Mouse (Mus musculus) urinary bladder, postnatal 25 days (tissue): ENCODE data around the gene Ppfibp1.

Experiments
- DNase-seq: peaks from one replicate; pipeline ENCODE4 v3.0.0; 2022; ENCODE audit warnings: low spot score

Ppfibp1 gene

GRCm38 (mm10) chr6:146995878-146996277 is 107.6 kb downstream of the Ppfibp1 start:
- no peak for DNase-seq

- no peak for DNase-seq
Observed at GRCm38 (mm10) chr6:146997006-146997405, 108.7 kb downstream of the Ppfibp1 start.

- DNase-seq: no peak
Observed at GRCm38 (mm10) chr6:146998710-146999109, 110.4 kb downstream of the Ppfibp1 start.

GRCm38 (mm10) chr6:146999302-146999701 is 111.0 kb downstream of the Ppfibp1 start:
- DNase-seq: no peak

- no peak for DNase-seq
Observed at GRCm38 (mm10) chr6:146999755-147000154, 111.5 kb downstream of the Ppfibp1 start.

- no peak for DNase-seq
Observed at GRCm38 (mm10) chr6:147008148-147008547, 119.9 kb downstream of the Ppfibp1 start.

- no peak for DNase-seq
Observed at GRCm38 (mm10) chr6:147010358-147010757, 122.1 kb downstream of the Ppfibp1 start.

GRCm38 (mm10) chr6:147010811-147011520 is 122.7 kb downstream of the Ppfibp1 start:
- no peak for DNase-seq

GRCm38 (mm10) chr6:147011555-147011954 is 123.3 kb downstream of the Ppfibp1 start:
- DNase-seq: no peak

- DNase-seq: no peak
Observed at GRCm38 (mm10) chr6:147011977-147012376, 123.7 kb downstream of the Ppfibp1 start.

GRCm38 (mm10) chr6:147013546-147013945 is 125.3 kb downstream of the Ppfibp1 start:
- no peak for DNase-seq

- no peak for DNase-seq
Observed at GRCm38 (mm10) chr6:147017906-147018305, 129.6 kb downstream of the Ppfibp1 start.

GRCm38 (mm10) chr6:147018364-147018763 is 130.1 kb downstream of the Ppfibp1 start:
- DNase-seq: no peak

GRCm38 (mm10) chr6:147021181-147021580 is 132.9 kb downstream of the Ppfibp1 start:
- no peak for DNase-seq

- no peak for DNase-seq
Observed at GRCm38 (mm10) chr6:147022375-147023132, 134.3 kb downstream of the Ppfibp1 start.

- DNase-seq: no peak
Observed at GRCm38 (mm10) chr6:147023133-147023395, 134.8 kb downstream of the Ppfibp1 start.

- no peak for DNase-seq
Observed at GRCm38 (mm10) chr6:147023568-147023967, 135.3 kb downstream of the Ppfibp1 start.

- DNase-seq: no peak
Observed at GRCm38 (mm10) chr6:147024761-147025160, 136.5 kb downstream of the Ppfibp1 start.

- DNase-seq: no peak
Observed at GRCm38 (mm10) chr6:147028396-147028795, 140.1 kb downstream of the Ppfibp1 start.

- no peak for DNase-seq
Observed at GRCm38 (mm10) chr6:147029591-147029990, 141.3 kb downstream of the Ppfibp1 start.

- no peak for DNase-seq
Observed at GRCm38 (mm10) chr6:147030096-147030885, 142.0 kb downstream of the Ppfibp1 start.

GRCm38 (mm10) chr6:147032303-147032925 is 144.1 kb downstream of the Ppfibp1 start, which contains the start of gene Rep15:
TSS of gene Rep15 (plus strand) at chr6:147032584.
- no peak for DNase-seq
